Mouse (Mus musculus) gastrocnemius, postnatal 14 days (tissue): ENCODE data around the gene Cd2ap. TPM values are rescaled to one million over a fixed set of nuclear protein-coding genes. Genes with fewer than 3 reads are reported as not detected.

Experiments used
- DNase-seq: peaks from one replicate; pipeline ENCODE4 v3.0.0; 2021; ENCODE audit warnings: mixed read lengths
- intact Hi-C: fragments of 180-260 bp; cut with DNase I; formaldehyde crosslinking; loops from one replicate; pipeline ENCODE4 v1.15.1; 2025; ENCODE audit warnings: low total_unique reads
- total RNA-seq, 2 experiments: library from RNA; stranded (reverse); gene quantifications; 2 replicates each; pipeline ENCODE4 v1.2.3; 2021

Gene Cd2ap
- total RNA-seq, 2 experiments from 2014 or later: 18.0 to 20.7 TPM

DNA sequence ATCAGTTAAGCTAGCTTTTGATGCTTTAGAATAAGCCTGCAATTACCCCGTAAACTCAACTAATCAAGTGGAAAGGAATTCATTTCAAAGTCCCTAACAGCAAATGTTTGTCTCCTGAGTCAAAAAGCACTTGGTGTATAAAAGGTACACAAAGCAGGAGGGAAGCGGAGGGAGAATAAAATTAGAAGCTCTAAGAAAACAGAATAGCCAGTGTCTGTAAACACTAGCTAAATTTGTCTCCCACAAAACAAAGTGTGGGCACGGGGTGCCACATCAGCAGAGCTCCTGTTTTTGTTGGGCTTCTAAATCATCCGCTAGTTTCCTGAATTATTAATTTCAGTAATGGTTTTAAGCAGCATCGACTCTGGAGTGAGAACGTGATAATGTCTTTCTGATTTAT is 1.4 kb downstream of the Cd2ap start:
- intact Hi-C loops: no loop called here
- DNase-seq: no peak

DNA sequence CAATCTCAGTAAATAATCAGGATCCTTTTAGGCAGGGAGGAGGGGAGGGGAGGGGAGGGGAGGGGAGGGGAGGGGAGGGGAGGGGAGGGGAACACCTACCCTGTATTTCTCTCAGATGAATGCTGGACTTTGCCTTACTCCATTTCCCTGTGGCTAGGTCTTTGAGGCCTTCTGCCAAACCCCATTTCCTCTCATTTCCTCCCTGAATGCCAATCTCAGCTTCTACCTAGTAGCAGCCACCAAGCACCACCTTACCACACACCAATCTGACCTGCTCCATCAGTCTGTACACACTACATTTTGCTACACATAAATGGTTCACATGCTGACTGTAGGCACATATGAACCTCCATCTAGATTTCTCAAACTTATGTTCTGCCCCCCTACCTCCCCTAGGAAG is 6.0 kb downstream of the Cd2ap start:
- intact Hi-C loops: no loop called here
- no peak for DNase-seq

DNA sequence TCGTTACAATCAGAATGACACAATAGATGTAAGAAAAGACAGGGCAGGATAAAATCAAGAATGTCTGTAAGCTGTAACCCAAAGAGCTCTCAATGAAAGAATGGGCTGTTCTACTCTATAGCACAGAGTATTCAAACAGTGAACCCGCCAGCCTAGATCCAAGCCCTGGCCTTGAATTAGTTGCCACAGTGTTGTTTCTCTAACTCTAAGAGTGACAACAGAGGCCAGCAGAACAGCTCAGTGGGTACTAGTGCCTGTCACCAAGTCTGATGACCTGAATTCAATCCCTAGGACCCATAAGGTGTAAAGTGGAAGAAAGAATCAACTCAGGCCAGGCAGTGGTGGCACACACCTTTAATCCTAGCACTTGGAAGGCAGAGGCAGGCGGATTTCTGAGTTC is 13.3 kb downstream of the Cd2ap start:
- intact Hi-C loops: no loop called here
- DNase-seq: no peak

DNA sequence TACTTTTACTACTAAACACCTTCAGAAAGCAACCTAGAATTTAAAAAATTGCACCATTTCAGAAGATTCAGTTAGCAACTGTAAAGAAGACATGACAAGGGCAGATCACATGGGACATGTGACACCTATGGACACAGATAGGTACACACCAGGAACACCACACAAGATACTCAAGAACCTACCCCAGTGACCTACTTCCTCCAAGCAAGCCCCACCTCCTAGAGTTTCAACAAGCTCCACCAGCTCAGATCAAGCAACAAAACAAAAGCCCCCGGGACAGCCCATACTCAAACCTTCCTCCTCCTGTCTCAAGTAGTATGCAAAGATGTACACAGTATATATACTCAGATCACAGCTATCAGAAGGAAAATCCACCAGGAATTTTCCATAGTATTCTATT is 16.1 kb downstream of the Cd2ap start:
- intact Hi-C loops: no loop called here
- DNase-seq: no peak

DNA sequence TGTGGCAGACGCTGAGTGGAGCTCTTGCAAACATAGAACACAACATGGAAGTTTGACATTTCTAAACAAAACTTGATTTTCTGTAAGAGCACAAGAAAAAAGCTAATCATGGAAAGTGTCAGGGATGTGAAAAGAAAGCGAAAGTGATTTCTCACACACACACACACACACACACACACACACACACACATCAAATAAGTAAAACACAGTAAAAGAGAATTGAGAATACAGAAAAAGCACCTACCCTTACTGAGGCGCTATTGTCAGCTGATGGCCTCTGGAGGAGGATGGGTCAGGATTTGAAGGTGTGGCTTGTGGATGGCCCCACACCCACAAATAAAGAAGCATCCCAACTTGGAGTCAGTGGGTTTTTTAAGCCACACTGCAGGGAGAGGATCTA is 19.0 kb downstream of the Cd2ap start:
- no peak for DNase-seq
- intact Hi-C loops: no loop called here

DNA sequence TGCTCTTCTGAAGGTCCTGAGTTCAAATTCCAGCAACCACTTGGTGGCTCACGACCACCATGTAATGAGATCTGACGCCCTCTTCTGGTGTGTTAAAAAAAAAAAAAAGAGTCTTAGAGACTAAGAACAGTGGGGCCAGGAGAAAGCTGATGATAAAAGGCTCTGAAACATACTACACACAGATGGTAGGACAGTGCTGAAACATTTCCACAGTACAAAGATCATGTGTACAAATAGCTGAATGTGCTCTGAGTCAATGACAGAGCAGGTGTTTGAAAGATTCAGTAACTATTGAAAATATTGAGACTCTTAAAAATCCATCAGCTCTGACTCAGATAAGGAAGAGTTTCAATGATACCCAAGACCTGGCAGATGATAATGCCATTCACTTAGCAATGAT is 29.4 kb downstream of the Cd2ap start:
- intact Hi-C loops: no loop called here

DNA sequence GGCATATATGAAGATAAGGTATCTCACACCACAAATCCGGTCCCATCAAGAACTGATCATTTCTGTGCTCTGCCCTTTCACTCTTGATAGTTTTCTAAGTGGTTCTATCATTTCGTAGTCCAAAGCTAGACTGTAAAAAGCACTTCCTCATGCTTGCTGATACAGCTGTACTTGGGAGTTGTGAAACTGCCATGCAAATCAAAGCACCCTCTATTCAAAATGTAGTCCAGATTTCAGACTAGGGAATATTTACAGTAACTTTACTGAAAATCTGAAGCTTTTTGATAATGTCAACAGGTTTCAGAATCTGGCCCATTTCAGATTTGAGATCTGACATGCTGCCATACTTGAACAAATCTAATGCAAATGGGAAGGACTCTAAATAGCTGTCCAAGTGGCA is 39.3 kb downstream of the Cd2ap start:
- intact Hi-C loops: no loop called here
- DNase-seq: no peak

More for the DNA sequence above, 29.4 kb downstream of the Cd2ap start:
- no peak for DNase-seq

DNA sequence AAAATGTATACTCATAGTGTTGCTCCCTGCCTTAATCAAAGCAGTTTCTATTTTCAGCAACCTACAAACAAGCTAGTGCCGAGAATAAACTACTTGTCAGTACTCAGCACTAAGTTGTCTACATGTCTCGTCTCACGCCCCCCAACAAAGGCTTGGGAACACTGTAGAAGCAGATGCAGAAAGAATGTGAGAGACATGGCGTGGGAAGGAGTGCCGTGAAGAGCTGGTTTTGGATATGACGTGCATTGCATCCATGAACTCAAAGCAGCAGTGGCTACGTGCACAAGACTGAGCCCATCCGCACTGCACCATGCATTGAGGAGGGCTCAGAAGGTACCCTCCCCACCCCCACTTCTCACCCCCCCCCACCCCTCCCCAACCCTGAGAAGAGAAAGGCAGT is 53.7 kb downstream of the Cd2ap start:
- DNase-seq: no peak
- intact Hi-C loops: no loop called here

DNA sequence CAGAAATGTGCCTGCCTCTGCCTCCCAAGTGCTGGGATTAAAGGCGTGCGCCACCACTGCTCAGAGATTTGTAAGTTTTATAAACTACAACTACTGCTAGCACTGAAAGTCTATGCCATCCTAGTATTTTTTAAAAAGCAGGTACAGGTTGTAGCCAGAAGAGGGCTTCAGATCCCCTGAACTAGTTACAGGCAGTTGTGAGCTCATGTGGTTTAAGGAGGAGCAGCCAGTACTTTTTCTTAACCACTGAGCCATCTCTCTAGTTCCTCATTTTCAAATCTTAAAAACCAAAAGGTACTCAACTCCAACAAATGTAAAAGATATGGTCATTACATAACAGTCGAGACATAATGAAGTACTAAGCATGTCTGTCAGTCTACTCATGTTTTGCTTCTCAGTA is 61.1 kb downstream of the Cd2ap start:
- no peak for DNase-seq
- intact Hi-C loops: no loop called here

DNA sequence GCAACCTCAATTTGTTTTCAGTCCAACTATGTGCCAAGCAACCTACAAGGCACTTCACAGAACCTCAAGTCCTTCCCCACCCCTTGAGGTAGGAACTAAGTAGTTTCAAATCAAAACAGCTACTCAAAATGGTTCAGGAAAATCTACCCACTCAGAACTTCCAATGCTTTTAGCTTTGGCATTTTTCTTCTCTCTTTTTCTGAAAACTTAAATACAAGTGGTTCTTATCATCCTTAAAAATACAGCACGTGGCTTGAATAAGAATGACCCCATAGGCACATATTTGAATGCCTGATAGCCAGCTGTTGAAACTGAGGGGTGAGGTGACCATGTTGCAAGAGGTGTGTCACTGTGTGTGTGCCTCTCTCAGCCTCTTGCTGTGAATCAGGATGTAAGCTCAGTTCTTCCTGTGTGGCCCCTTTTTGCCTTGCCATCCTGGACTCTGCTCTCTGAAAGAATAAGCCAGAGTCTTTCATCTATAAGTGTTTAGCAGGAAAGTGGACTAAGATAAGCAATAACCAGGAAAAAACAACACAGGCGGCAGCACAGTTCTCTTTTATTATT is 84.0 kb downstream of the Cd2ap start:
- no peak for DNase-seq

DNA sequence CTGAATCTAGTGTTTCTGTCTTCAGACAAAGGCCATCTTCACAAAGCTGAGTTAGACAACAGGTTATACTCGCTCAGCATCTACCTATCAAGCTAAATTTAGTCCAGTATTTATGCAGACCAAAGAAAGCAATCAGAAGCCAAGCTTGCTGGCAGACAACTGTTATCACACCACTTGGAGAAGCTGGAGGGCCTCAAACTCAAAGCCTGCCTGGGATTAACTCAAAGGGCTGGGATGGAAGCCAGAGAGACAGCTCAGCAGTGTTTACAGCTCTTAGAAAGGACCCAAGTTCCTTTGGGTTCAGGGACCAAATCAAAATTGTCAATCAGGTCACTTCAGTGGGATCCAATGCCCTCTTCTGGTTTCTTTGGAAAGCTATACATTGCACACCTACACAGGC is 85.7 kb downstream of the Cd2ap start:
- intact Hi-C loops: no loop called here
- peak; percentile 32 for DNase-seq

More for the DNA sequence above, 84.0 kb downstream of the Cd2ap start:
- intact Hi-C loops: no loop called here

DNA sequence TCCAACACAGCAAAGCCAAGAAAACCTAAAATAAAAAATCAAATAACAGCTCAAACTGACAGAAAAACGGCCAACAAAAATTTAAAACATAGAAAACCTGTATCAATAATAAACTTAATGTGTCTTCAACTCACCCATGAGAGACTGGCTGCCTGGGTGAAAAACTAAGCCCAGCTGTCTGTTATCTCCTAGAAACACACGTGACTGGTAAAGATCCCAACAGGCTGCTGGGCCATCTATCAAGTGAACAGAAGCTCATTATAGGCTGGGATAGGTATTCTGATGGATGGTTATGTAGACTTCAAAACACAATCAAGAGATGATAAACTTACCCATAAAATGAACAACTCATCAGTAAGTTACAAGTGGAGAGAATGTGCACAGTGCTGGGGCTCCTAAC is 86.7 kb downstream of the Cd2ap start:
- DNase-seq: no peak
- intact Hi-C loops: no loop called here

DNA sequence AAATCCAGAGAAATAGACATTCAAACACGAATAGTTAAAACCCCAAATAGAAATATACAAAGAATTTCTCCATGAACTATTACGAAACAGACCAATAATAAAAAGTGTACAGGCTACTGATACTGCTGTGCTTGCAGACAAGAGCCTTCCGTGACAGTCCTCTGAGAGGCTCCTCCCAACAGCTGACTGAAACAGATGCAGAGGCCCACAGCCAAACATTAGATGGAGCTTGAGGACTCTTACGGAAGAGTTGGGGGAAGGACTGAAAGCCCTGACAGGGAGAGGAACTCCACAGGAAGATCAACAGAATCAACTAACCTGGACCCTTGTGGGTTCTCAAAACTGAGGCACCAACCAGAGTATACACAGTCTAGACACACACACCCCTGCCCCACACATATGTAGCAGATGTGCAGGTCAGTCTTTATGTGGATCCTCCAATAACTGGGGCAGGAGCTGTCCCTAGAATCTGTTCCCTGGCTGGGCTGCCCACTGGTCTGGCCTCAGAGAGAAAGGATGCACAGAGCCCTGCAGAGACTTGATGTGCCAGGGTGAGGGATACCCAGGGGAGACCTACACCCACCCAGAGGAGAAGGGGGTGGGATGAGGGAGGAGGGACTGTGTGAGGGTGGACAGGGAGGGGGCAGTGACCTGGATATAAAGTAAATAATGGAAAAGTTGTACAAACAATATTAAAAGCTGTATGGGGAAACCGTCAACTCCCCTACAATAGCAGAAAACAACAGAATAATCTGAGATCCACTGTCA is 87.6 kb downstream of the Cd2ap start:
- DNase-seq: peak; percentile 33
- intact Hi-C loops: no loop called here

DNA sequence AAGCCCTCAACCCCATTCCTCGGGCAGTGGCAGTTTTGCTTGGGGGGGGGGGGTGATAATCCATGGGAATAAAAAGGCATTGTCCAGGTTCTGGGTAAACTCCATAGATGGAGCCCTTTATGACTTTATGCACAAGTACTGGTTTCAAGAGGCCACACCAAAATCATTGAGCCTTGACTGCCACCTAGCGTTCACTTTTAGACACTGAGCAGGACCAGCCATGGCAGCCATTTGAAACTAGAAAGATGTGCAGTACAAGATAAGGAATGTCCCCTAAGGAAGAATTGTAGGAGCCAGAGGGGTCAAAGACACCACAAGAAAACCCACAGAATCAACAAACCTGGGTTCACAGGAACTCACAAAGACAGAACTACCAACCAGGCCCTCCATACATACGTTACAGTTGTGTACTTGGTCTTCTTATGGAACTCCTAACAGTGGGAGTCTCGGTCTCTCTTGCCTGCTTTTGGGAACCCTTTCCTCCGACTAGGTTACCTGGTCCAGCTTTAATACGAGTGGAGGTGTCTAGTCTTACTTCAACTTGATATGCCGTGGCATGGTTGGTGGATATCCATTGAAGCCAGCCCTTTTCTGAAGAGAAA is 94.2 kb downstream of the Cd2ap start:
- intact Hi-C loops: no loop called here
- DNase-seq: peak; percentile 48

DNA sequence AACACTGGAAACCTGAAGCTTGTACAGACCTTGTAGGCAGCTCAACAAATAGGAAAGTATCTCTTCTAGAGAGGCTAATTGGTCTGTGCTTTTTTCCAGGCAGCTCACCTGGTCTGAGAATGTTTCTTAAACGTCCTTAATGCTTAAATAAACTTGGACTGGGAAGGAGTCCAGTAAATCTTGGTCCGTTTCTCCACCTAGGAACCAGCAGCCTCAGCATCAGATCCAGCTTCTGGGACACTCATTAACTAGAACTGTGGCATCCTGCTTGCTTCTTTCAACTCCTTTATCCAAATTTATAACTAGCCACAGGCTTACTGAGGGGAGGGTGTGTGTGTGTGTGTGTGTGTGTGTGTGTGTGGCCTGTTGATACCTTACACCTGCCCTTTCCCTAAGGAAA is 122.7 kb downstream of the Cd2ap start:
- intact Hi-C loops: no loop called here
- DNase-seq: no peak

DNA sequence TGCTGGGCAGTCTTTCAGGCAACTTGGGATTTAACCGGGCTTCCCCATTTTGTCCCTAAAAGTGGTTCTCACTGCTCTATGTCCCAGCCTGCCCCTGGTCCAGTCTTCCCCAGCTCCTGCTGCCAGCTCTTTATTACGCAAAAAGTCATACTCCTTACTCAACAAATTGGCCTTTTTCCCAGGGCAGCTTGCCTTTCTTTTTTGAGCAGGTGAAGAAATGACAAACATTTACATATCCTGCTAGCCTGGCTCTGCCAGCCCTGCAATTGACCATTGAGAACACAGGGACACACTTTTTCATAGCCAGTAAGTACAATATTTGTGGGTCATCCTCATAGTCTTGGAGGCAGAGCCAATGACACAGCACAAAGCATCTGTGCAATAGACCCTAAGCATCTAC is 124.3 kb downstream of the Cd2ap start:
- intact Hi-C loops: no loop called here
- no peak for DNase-seq

DNA sequence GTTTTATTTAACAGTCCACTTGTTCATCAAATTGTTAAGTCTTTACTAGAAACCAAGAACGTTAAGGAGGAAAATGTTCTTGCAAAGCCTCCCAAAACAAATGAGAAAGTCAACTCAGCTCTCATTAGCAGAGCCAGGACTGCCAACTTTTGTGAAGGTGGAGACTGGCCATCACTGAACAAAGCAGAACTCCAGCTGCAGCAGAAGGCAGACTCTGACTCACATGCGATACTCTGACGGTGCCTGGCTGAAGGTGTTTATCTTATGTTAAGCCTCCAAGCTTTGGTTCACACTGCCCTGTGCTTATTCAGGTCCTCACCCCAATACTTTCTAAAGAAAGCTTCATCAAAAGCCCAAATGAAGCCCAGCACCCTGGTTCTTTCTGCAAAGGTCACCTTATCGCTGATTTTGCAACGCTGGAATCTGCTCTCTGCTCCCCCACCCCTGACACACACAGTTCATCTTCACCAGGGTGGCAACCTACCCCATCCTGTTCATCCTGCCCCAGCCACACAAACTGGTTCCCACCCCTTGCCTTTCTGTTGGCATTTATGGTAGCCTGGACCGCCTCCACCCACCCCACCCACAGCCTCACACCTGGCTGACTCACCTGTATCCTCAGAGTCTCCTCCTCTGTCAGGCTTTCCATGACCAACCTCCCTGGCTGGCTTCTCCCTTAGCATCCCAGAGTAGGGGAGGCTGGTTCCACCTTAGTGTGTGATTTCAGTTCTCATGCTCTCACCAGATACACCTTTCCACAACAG is 130.6 kb downstream of the Cd2ap start:
- intact Hi-C loops: no loop called here
- no peak for DNase-seq
